Mouse (Mus musculus): ENCODE results near the gene Rem2. TPM values are rescaled to one million over a fixed set of nuclear protein-coding genes. Genes with fewer than 3 reads are reported as not detected.

Rem2 gene
- total RNA-seq (2015; ENCODE audit: low replicate concordance) (not detected in 2 replicates), total RNA-seq (2017; ENCODE audit: low replicate concordance) (not detected in 2 replicates)

GRCm38 (mm10) chr14:54475941-54476844 lies at the start of gene Rem2:
Rem2 (plus strand) TSS chr14:54476100.
- ATAC-seq (replicated peaks; ENCODE audit: low FRiP score, poor library complexity, severe bottlenecking), result no peak

GRCm38 (mm10) chr14:54426689-54427398 lies 49.1 kb upstream of the Rem2 start, which contains the start of gene Mrpl52:
Mrpl52 (plus strand) TSS chr14:54426909.
- peak; percentile 87 for ATAC-seq (replicated peaks; ENCODE audit: low FRiP score, poor library complexity, severe bottlenecking)

GRCm38 (mm10) chr14:54427696-54428095 lies 48.2 kb upstream of the Rem2 start:
- ATAC-seq (replicated peaks; ENCODE audit: low FRiP score, poor library complexity, severe bottlenecking), result no peak

- no peak for ATAC-seq (replicated peaks; ENCODE audit: low FRiP score, poor library complexity, severe bottlenecking)
Observed at GRCm38 (mm10) chr14:54428421-54428820, 47.5 kb upstream of the Rem2 start.

- no peak for ATAC-seq (replicated peaks; ENCODE audit: low FRiP score, poor library complexity, severe bottlenecking)
Observed at GRCm38 (mm10) chr14:54429332-54430093, 46.4 kb upstream of the Rem2 start.

- ATAC-seq (replicated peaks; ENCODE audit: low FRiP score, poor library complexity, severe bottlenecking), result no peak
Observed at GRCm38 (mm10) chr14:54430406-54431145, 45.3 kb upstream of the Rem2 start.

GRCm38 (mm10) chr14:54431334-54432077 lies 44.4 kb upstream of the Rem2 start, which contains the start of gene Mmp14:
Mmp14 (plus strand) TSS chr14:54431612.
- no peak for ATAC-seq (replicated peaks; ENCODE audit: low FRiP score, poor library complexity, severe bottlenecking)

GRCm38 (mm10) chr14:54432078-54432836 lies 43.6 kb upstream of the Rem2 start:
- peak; percentile 37 for ATAC-seq (replicated peaks; ENCODE audit: low FRiP score, poor library complexity, severe bottlenecking)

GRCm38 (mm10) chr14:54432837-54433830 lies 42.8 kb upstream of the Rem2 start:
- no peak for ATAC-seq (replicated peaks; ENCODE audit: low FRiP score, poor library complexity, severe bottlenecking)

GRCm38 (mm10) chr14:54433941-54434531 lies 41.9 kb upstream of the Rem2 start:
- ATAC-seq (replicated peaks; ENCODE audit: low FRiP score, poor library complexity, severe bottlenecking), result no peak

GRCm38 (mm10) chr14:54435194-54435918 lies 40.5 kb upstream of the Rem2 start:
- no peak for ATAC-seq (replicated peaks; ENCODE audit: low FRiP score, poor library complexity, severe bottlenecking)

GRCm38 (mm10) chr14:54439155-54439554 lies 36.7 kb upstream of the Rem2 start:
- no peak for ATAC-seq (replicated peaks; ENCODE audit: low FRiP score, poor library complexity, severe bottlenecking)

GRCm38 (mm10) chr14:54439610-54440009 lies 36.3 kb upstream of the Rem2 start:
- no peak for ATAC-seq (replicated peaks; ENCODE audit: low FRiP score, poor library complexity, severe bottlenecking)

GRCm38 (mm10) chr14:54440538-54440937 lies 35.4 kb upstream of the Rem2 start:
- no peak for ATAC-seq (replicated peaks; ENCODE audit: low FRiP score, poor library complexity, severe bottlenecking)

- ATAC-seq (replicated peaks; ENCODE audit: low FRiP score, poor library complexity, severe bottlenecking), result no peak
Observed at GRCm38 (mm10) chr14:54441365-54441764, 34.5 kb upstream of the Rem2 start.

GRCm38 (mm10) chr14:54442548-54442947 lies 33.4 kb upstream of the Rem2 start:
- no peak for ATAC-seq (replicated peaks; ENCODE audit: low FRiP score, poor library complexity, severe bottlenecking)
